Mouse (Mus musculus) limb, embryonic 11.5 days (tissue): ENCODE measurements around the gene Prkn. TPM values are rescaled to one million over a fixed set of nuclear protein-coding genes. Genes with fewer than 3 reads are reported as not detected.

Experiments used
- ATAC-seq: fragments of 200-750 bp; cut with Nextera tagmentation; 2 replicates; pipeline ENCODE4 v1.8.0; 2017; ENCODE audit warnings: low read depth; ENCODE audit not compliant: insufficient number of reproducible peaks, low FRiP score, low TSS enrichment
- DNase-seq: peaks from one replicate; pipeline ENCODE4 v3.0.0-alpha.2; 2015; ENCODE audit warnings: low spot score
- H3K27ac ChIP-seq: fragments of 300-500 bp; sonication (generic); replicated peaks from 2 replicates; pipeline ENCODE4 v1.5.1; 2014; ENCODE audit warnings: low read depth, mild to moderate bottlenecking, low read length
- H3K27me3 ChIP-seq: fragments of 300-500 bp; sonication (generic); 2 replicates; pipeline ENCODE4 v1.6.1; 2014; ENCODE audit warnings: mild to moderate bottlenecking, low read length, mixed read lengths; ENCODE audit not compliant: control insufficient read depth, insufficient read depth
- H3K36me3 ChIP-seq: fragments of 300-500 bp; sonication (generic); 2 replicates; pipeline ENCODE4 v1.6.1; 2014; ENCODE audit warnings: mild to moderate bottlenecking, low read length, moderate library complexity, mixed read lengths; ENCODE audit not compliant: control insufficient read depth, insufficient read depth
- H3K4me1 ChIP-seq: fragments of 300-500 bp; sonication (generic); 2 replicates; pipeline ENCODE4 v1.6.1; 2014; ENCODE audit warnings: low read length, mixed read lengths; ENCODE audit not compliant: control insufficient read depth, insufficient read depth
- H3K4me2 ChIP-seq: fragments of 300-500 bp; sonication (generic); 2 replicates; pipeline ENCODE4 v1.6.1; 2014; ENCODE audit warnings: low read depth, mild to moderate bottlenecking, moderate library complexity; ENCODE audit not compliant: severe bottlenecking
- H3K4me3 ChIP-seq: fragments of 300-500 bp; sonication (generic); 2 replicates; pipeline ENCODE4 v1.5.1; 2014; ENCODE audit warnings: low read depth, low read length
- H3K9ac ChIP-seq: fragments of 300-500 bp; sonication (generic); 2 replicates; pipeline ENCODE4 v1.6.1; 2014; ENCODE audit warnings: mild to moderate bottlenecking, low read length
- H3K9me3 ChIP-seq: fragments of 300-500 bp; sonication (generic); 2 replicates; pipeline ENCODE4 v1.6.1; 2016; ENCODE audit warnings: low read length; ENCODE audit not compliant: control insufficient read depth
- WGBS: fragments of 180-500 bp; shearing (Covaris S2); extraction: QIAGEN DNeasy Blood & Tissue Kit; methylation state at CpG from one replicate; pipeline ENCODE4 v1.1.7; 2014; 5-methylcytosine and 5-hydroxymethylcytosine counted together
- polyA plus RNA-seq: library from polyadenylated mRNA; unstranded; fragments of >200 nt; fragmentation: Nextera tagmentation; extraction: Ambion mirVana; gene quantifications from 2 replicates; pipeline ENCODE4 v1.2.1, GENCODE M21; 2014

Gene Prkn
- polyA plus RNA-seq, 1 experiment from 2014 or later: 1.2 TPM

DNA sequence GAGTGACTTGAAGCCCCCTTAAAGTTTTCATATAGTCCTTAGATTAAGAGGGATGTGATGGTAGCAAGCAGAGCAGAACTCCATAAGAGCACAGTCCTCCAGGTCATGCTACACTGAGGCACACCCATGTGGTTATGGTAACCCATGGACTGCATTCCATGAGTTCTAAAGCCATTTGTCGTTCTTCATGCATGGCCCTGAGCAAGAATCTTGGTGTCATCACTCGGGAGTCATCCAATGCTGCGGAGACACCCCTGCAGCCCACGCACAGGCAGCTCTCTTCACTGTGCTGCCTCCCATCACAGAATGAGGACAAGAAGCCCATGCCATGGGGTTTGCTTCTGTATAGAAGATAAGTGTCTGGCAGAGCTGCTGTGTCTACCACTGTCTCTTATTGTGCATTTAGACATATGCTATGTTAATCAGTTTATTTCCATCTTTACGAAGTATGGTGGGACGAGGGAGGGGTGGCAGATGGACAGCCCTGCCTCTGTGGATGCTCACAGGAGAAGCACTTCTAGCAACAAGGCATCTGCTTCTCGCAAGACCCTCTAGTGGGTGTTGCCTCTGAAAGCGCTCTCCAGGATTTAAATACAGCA is 543.3 kb downstream of the Prkn start:
- Histone ChIP-seq H3K9me3 (no peaks in the 10 kb centered on the region), H3K4me3 (no peak overlapping the region), H3K4me1 (no peaks in the 10 kb centered on the region), H3K27me3 (no peaks in the 10 kb centered on the region), H3K9ac (no peak overlapping the region), H3K36me3 (no peaks in the 10 kb centered on the region), H3K4me2 (no peak overlapping the region), H3K27ac (no peak overlapping the region)
- 87% methylated on average over 8 of the region's 8 CpGs for WGBS
- ATAC-seq (no peak), DNase-seq (no peak)

DNA sequence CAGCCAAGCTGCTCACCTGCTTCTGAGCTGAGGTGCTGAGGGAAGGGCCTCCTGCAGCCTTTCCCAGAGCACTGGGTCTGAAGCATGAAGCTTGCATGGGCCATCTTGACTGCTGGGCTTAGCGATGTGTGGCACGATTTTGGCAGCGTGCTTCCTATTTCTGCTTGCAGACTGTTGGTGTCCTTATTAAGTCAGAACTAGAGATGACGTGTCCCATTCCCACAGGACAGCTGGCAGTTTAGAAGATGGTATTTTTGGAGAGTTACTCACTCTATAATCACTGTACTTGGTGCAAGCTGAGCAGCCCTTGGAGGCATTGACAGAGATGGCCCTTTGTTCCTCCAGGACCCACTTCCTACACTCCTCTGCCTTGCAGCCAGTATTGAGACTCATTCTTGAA is 545.1 kb downstream of the Prkn start:
- no peaks in the 10 kb centered on the region for H3K36me3 ChIP-seq
- H3K9ac ChIP-seq: no peak overlapping the region
- no peaks in the 10 kb centered on the region for H3K27me3 ChIP-seq
- WGBS: 90% methylated on average over 4 of the region's 4 CpGs
- DNase-seq (no peak), ATAC-seq (no peak)
- H3K4me2 ChIP-seq: no peak overlapping the region
- H3K9me3 ChIP-seq: no peaks in the 10 kb centered on the region
- no peak overlapping the region for H3K27ac ChIP-seq
- H3K4me3 ChIP-seq: no peak overlapping the region
- no peaks in the 10 kb centered on the region for H3K4me1 ChIP-seq

DNA sequence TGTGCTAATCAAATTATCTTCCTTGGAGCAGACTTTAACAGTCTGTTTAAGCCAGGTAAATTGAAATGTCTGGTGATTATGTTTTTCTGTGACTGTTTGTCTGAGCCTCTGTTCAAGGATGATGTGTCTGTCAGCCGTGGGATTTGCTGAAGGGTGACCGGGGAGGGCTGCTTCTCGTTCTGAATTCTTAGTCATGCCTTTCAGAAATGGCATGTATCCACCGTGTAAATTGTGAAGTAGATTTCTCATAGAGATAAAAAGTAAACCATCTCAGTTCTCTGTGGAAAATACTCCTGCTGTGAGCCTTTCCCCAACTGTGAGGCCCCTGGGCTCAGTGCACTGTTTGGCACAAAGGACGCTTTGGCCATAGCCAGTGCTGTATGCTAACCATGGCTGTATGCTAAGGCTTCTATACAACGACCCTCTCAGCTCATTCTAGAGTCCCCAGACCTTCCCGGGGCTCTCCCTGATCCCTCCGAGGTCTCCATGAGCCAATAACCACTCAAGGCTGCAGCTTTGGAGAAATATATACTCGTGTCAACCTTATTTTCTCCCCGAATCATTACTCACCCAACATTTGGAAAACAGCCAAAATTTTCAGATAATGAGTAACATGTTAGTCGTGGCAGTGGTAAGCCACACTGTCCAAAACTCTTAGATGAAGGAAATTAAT is 552.6 kb downstream of the Prkn start:
- Histone ChIP-seq H3K27me3 (no peaks in the 10 kb centered on the region), H3K4me3 (no peak overlapping the region), H3K4me2 (no peak overlapping the region), H3K36me3 (no peaks in the 10 kb centered on the region), H3K9ac (no peak overlapping the region), H3K27ac (no peak overlapping the region), H3K4me1 (no peaks in the 10 kb centered on the region), H3K9me3 (no peaks in the 10 kb centered on the region)
- WGBS: 80% methylated on average over 11 of the region's 11 CpGs
- DNase-seq: no peak
- no peak for ATAC-seq

DNA sequence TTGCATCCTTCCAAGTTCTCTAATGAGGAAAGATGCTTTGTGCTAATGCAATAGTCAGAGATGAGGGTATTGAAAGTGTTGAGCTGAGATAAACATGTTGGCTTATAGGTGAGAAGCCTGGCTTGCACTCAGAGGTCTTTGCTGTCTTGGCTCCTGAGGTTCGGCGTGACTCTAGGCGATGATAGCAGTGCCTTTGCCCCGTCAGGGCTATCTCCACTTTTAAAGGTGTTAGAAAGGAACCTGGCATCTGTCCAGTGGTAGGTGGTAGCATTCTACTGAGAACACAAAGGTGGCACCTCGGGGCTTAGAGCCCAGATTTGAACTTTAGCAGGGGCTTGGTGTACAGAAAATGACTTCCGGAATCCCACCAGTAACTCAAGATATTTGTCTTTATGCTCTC is 554.4 kb downstream of the Prkn start:
- H3K4me3 ChIP-seq: no peak overlapping the region
- H3K27me3 ChIP-seq: no peaks in the 10 kb centered on the region
- no peaks in the 10 kb centered on the region for H3K4me1 ChIP-seq
- ATAC-seq (no peak), DNase-seq (no peak)
- WGBS: 88% methylated on average over 6 of the region's 6 CpGs
- no peak overlapping the region for H3K27ac ChIP-seq
- H3K4me2 ChIP-seq: no peak overlapping the region
- H3K9ac ChIP-seq: no peak overlapping the region
- H3K36me3 ChIP-seq: no peaks in the 10 kb centered on the region
- no peaks in the 10 kb centered on the region for H3K9me3 ChIP-seq

DNA sequence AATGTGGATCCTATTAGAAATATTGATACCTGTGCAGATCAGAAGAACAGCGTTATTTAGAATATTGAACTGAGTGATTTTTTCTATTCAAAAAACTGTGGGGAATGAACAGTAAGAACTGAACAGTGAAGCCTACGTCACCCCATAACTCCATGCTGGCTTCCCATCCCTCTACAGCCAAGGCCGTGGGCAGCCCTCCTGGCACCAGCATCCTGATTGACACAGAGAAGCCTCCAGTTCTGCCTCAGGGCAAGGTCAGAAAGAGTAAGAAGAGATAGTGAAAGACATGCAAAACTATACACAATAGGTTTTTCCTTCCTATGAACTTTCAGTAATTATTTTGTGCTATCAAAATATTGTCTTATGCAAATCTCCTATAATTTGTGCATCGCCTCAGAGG is 557.5 kb downstream of the Prkn start:
- H3K9ac ChIP-seq: no peak overlapping the region
- 89% methylated on average over 4 of the region's 4 CpGs for WGBS
- DNase-seq (no peak), ATAC-seq (no peak)
- H3K4me3 ChIP-seq: no peak overlapping the region
- H3K4me1 ChIP-seq: no peaks in the 10 kb centered on the region
- H3K27ac ChIP-seq: no peak overlapping the region
- H3K36me3 ChIP-seq: no peaks in the 10 kb centered on the region
- H3K4me2 ChIP-seq: no peak overlapping the region
- no peaks in the 10 kb centered on the region for H3K9me3 ChIP-seq
- no peaks in the 10 kb centered on the region for H3K27me3 ChIP-seq

DNA sequence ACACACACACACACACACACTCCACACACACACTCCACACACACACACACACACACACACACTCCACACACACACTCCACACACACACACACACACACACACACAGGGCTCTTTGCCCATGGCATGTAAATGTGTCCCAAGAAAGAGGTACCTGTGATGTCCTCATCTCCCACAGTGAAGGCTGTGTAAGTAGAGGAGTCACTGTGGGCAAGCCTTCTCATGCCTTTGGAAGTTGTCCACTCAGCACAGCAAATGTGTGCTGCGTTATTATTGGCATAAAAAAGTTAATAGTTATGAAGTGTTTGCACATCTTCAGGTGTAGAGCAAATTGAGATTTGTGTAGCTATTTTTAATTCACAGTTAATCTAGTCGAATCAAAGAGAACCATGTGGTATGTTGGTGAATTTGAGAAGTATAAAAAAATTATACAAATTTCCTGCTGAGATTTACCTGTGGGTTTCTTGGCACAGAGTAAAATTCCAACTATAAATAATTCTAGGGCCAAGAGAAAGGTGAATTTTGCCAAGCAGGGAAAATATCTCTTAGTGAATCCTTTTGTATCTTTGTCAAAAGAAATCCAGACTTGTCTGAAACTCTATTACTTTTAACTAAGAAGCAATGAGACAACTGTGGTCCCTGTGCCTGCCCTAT is 562.2 kb downstream of the Prkn start:
- H3K36me3 ChIP-seq: no peaks in the 10 kb centered on the region
- H3K4me2 ChIP-seq: no peak overlapping the region
- H3K27me3 ChIP-seq: no peaks in the 10 kb centered on the region
- no peaks in the 10 kb centered on the region for H3K4me1 ChIP-seq
- H3K4me3 ChIP-seq: no peak overlapping the region
- DNase-seq (no peak), ATAC-seq (no peak)
- H3K9ac ChIP-seq: no peak overlapping the region
- no peak overlapping the region for H3K27ac ChIP-seq
- WGBS: 85% methylated on average over 2 of the region's 2 CpGs
- H3K9me3 ChIP-seq: no peaks in the 10 kb centered on the region

DNA sequence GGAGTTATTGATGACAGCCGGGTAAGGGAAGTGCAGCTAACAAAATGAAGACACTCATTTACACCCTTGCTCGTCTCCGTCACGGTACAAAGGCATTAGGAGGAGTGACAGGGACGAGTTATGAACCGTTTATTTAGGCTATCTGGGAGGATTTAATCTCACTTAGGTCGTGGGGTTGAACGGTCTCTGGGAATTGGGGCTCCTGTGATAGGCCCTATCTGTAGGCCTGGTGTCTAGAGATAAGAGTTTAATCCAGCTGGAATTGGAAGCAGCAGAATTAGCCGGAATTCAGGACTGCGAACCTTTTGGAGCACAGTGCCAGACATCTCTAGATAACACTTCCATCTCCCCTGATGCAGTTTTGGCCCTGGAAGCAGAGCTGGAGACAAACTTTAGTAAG is 571.2 kb downstream of the Prkn start:
- H3K9ac ChIP-seq: no peak overlapping the region
- no peaks in the 10 kb centered on the region for H3K36me3 ChIP-seq
- no peak for ATAC-seq
- no peak for DNase-seq
- no peak overlapping the region for H3K4me2 ChIP-seq
- H3K4me1 ChIP-seq: no peaks in the 10 kb centered on the region
- H3K4me3 ChIP-seq: no peak overlapping the region
- H3K27ac ChIP-seq: no peak overlapping the region
- no peaks in the 10 kb centered on the region for H3K27me3 ChIP-seq
- WGBS: 51% methylated on average over 10 of the region's 10 CpGs
- H3K9me3 ChIP-seq: no peaks in the 10 kb centered on the region

DNA sequence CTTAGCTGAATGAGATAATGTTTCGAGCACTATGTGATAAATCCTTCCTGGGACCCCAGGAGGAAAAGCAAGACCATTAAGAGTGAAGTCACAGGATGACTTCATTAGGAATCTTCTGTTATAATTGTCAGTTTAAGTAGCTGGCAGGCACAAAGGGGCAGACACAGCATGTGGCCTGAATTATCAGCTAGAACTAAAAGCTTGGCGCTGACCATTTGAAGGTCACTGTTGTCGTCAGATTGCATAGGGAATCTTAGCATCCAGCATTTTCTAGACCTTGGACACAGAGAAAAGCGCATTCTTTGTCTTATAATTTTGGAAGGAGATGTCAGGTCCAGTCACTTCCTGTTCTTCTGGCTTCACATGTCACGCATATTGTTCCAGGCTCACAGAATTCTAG is 573.5 kb downstream of the Prkn start:
- no peak for DNase-seq
- WGBS: 62% methylated on average over 5 of the region's 5 CpGs
- no peaks in the 10 kb centered on the region for H3K9me3 ChIP-seq

More for the DNA sequence above, 573.5 kb downstream of the Prkn start:
- Histone ChIP-seq H3K4me1 (no peaks in the 10 kb centered on the region), H3K4me3 (no peak overlapping the region), H3K27ac (no peak overlapping the region), H3K36me3 (no peaks in the 10 kb centered on the region), H3K4me2 (no peak overlapping the region), H3K9ac (no peak overlapping the region), H3K27me3 (no peaks in the 10 kb centered on the region)
- ATAC-seq: no peak
